Mouse (Mus musculus) spleen, embryonic (tissue): Measurements from ENCODE around the gene Sh2d3c.

ENCODE experiments used
- CTCF ChIA-PET: fragments of 350-600 bp; sonication (Branson Sonifier 250); formaldehyde crosslinking; loops from one replicate; lab custom pipeline; 2022; lab: Charles Lee

Gene Sh2d3c

DNA sequence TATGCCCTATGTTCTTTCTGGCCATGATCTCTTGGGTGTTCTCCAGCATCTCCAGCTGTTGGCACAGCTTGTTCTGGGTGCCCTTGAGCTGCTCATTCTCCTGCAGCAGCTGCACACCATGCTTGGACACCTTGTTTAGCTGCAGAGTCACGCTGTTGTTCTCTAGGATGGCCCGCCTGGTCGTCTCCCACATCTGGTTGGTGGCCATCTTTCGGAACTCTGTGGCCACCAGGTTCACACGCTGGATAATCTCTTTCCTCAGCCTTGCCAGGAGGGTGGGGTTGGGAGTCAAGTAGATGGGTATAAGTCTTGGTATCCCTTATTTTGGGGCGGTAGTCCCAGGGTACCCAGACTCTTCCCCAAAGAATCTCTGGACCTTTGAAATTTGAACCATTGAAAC, 58.9 kb downstream of the Sh2d3c start:
- CTCF ChIA-PET = interaction anchor here (0.6 to 1.3 kb wide), 2 partner anchors 74 to 145 kb away, joined by 3 to 8 read pairs; no protein-coding TSS in a partner anchor

DNA sequence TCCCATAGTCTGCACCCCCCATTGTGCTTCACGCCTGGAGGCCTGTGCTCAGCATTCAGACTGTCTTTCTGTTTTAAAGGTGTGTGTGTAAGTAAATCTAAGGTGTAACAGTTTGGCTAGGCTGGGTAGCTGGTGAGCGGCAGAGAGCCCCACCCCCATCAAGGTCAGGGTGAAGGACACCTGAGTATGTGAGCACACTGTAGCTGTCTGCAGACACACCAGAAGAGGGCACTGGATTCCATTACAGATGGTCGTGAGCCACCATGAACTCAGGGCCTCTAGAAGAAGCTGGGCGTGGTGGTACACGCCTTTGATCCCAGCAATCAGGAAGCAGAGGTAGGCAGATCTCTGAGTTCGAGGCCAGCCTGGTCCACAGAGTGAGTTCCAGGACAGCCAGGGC, 60.9 kb downstream of the Sh2d3c start:
- CTCF ChIA-PET = interaction anchor here (1.1 kb wide), 1 partner anchor 73 kb away, joined by 3 read pairs; no protein-coding TSS in a partner anchor

DNA sequence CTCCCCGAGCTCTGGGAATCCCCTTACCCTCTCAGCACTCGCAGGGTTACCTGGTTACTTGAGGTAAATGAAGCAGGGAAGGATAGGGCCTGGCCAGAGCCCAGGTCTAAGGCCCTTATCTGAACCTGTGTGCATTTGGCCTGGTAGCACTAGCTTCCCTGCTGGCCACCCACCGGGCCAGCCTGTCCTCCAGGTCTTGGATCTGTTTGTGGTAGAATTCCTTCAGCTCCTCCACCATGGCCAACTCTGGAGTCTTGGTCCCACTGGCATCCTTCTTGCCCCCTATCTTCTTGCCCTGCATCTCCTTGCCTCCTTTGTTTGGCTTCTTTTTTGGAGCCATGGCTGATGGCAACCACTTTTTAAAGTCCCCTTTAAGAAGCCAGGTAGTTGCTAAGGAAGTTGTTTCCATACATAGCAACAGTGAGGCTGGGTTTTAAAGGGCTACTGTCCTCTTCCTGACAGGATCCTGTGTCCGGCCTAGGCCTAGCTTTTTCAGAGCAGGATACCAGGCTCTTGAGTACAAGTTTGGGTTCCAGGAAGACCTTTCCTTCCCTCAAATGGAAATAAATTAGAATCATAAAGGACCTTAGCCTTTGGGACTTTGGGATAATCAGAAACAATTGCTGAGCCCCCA, 63.3 kb downstream of the Sh2d3c start, which contains the start of gene Cfap157:
Gene Cfap157, minus strand, starts transcription at position 381 of the 634 bp plus-strand sequence.
- CTCF ChIA-PET = no interaction called here

DNA sequence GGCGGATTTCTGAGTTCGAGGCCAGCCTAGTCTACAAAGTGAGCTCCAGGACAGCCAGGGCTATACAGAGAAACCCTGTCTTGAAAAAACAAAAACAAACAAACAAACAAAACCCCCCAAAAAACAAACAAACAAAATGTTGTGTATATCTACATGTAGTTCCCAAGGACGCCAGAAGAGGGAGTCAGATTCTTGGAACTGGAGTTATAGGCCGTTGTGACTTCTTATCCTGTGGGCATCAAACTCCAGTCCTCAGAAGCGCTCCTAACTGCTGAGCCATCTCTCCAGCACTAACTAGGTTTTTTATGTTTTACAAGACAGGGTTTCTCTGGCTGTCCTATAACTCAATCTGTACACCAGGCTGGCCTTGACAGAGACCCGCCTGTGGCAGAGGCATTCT, 66.3 kb downstream of the Sh2d3c start:
- CTCF ChIA-PET = interaction anchor here (0.8 kb wide), 1 partner anchor 67 kb away, joined by 3 read pairs; no protein-coding TSS in a partner anchor

DNA sequence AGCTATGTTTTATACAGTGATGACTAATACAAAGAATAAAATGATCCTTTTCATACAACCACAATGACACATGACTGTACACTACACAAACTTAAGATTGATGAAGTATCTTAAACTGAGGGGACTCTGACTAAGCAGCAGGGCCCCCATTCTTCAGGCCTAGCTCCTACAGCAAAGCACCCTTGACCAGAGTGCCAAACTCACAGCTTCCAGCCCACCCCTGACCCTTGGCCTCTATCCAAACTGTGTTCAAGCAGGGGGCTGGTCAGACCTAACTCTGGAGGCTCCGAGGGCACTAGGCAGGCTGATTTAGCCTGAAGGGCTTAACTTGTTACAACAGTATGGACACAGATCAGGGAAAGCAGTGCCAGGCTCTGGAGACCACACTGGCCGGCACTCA, 67.7 kb downstream of the Sh2d3c start:
- CTCF ChIA-PET = no interaction called here

DNA sequence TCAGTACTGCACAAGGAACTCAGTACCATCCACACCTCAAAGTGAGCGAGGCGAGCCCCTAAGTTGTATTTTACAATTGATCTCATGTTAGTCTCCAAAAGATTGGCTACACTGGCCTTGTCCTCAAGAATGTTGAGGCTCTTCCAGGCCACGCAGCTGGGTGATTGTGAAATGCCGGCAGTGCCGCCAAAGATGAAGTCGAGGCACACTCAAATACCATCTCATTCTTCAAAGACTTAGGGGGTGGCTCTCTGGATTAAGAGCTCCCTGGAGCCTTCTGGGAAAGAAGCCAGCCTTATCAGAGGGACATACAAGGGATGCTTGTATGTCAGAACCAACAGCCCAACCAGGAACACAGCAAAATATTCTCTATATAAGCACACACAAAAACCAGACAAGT, 70.4 kb downstream of the Sh2d3c start:
- CTCF ChIA-PET = no interaction called here

DNA sequence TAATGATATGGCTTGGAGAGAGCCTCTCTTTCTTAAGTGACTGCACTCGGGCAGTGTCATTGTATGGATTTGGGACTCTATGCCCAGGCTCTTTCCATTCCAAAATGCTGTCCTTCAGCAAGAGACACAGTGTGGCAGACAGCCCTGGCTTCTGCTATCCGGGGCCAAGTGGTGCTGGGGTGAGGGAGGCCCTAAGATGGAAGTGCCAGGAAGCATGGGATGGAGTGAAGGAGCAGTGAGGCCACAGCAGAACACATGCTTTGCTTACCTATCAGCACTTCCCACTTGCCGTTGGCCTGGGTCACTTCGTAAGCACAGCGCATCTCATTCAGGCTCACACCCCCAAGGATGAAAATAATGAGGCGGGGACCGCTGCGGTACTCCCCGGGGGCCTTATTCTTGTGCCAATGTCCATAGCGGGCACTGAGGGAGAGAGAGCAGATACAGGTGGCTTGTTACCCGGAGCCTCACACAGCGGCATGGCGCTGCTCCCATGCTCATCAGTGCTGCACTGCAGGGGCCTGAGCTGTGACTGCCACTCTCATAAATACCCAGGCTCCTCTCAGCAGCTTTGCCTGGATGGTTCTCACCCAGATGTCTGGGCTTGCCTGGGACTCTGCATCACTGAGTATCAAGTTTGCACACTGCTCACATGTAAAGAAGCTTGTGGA, 75.0 kb downstream of the Sh2d3c start:
- CTCF ChIA-PET = no interaction called here

DNA sequence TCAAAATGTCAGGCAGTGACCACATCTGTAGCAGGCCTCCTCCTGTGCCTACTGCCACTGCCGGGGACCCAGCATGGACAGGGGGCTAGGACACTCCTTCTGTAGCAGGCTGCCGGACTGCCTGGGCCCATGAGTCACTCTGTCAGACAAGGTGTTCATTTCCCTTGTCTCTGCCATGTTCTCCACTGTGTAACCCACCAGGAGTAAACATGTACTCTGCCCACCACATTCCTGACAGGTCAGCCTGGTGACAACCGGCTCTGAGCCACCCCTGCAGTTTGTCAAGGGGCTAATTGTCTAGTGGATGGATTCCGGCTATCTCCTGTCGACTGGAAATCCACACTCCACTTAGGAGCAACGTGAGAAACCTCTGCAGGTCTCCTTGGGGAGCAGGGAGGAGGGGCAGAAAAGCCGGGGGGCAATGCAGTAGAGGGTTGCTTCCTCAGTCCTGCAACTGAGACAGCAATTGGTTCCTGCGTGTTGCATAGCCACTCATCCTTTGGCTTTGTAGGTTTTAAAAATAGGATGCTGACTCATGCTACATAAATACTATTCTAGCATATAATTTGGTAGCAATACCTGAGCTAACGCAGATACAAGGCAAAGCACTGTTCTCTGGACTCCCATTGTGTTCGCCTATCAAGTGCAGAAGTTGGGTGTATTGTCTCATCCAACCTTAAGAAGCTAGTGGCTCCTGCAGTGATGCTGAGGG, 77.6 kb downstream of the Sh2d3c start:
- CTCF ChIA-PET = no interaction called here
